Mouse (Mus musculus): ENCODE data around the gene Gcc1. TPM values are rescaled to one million over a fixed set of nuclear protein-coding genes. Genes with fewer than 3 reads are reported as not detected.

Gene Gcc1
- total and polyA plus RNA-seq, 3 experiments = 5.2 to 11.2 (median 5.9) TPM

DNA sequence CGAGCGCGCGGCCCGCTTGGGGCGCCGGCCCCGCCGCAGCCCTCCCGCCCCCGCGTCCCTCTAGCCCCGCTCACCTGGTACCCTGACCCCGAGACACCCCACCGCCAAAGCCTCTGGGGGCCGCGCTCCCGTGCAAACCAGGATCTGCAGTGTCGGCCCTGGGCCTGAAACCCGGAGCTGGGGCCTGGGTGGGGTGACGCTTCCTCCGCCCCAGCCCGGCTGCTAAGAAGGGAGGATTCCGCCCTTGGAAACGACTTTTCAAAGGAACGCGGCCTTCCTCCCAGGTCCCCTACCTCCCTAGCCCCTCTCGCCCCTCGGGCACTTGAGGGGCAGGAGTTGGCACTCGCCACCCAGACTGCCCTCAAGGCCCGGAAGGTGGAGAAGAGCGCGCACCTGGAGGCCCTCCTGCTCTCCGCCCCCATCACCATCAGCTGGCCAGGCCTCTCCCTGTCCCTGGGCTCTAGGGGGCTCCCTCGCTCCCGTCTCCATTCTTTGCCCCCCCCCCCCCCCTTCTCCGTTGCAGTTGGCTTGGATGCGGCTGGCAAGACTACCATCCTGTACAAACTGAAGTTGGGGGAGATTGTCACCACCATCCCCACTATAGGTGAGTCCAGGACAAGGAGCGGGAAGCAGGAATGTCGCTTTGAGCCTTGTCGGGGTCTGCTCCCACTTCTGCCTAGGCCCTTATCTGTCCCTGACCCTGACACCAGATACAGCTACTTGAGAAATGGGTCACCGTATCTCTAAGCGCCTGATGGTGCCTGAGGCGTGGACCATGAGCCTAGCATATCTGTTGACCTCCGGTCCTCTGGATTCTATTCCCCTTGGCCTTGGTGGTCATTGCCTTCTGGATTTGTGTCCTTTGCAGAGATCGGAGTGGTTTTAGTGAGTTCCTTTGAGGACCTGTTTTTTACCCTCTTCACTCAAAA is 4.2 kb downstream of the Gcc1 start:
- peaks cover 52% of the 10 kb centered on the region for H3K36me3 ChIP-seq (replicated peaks)
- DNase-seq (ENCODE audit: low spot score) (peak; percentile 68), ATAC-seq (ENCODE audit: extremely low read depth, insufficient number of reproducible peaks, low FRiP score, poor library complexity, severe bottlenecking) (no peak)
- TF ChIP-seq CTCF (IDR thresholded peaks at IDR 0.05; ENCODE audit: low read depth, low read length) = no peak
- TF ChIP-seq TAL1 (conservative IDR thresholded peaks at IDR 0.05; ENCODE audit: low read depth, low read length) = peak; percentile 23; the same call in 1 of the 2 replicates
- H3K4me3 ChIP-seq (ENCODE audit: low read depth, low read length) = peak overlapping the region; percentile 89
- peaks cover 48% of the 10 kb centered on the region for H3K4me1 ChIP-seq (ENCODE audit: insufficient read depth, low read depth, low read length)
- no peaks in the 10 kb centered on the region for H3K27me3 ChIP-seq (ENCODE audit: insufficient read depth, low read length)
- H3K9me3 ChIP-seq (replicated peaks) = no peaks in the 10 kb centered on the region

DNA sequence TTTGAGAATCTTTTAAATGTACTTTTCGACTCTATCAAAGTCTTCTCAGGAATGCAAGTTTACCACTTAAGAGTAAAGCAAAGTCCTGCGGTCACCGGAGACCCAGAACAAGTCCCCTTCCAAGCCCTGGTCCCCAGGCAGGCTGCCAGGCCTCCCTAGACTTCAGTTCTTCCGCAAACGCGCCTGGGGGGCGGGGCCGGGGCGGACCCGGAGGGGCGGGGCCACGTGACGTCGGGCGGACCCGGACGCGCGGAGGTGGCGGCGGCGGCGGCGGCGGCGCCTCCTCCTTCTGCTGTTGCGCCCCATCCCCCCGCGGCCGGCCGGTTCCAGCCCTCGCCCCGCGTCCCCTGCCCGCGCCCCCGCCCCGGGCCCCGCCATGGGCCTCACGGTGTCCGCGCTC is 4.9 kb downstream of the Gcc1 start, which contains the start of gene Arf5:
Gene Arf5, plus strand, starts transcription at position 248 of the 400 bp plus-strand sequence.
- H3K4me1 ChIP-seq (ENCODE audit: insufficient read depth, low read depth, low read length) = peaks cover 48% of the 10 kb centered on the region
- H3K27me3 ChIP-seq (ENCODE audit: insufficient read depth, low read length) = no peaks in the 10 kb centered on the region
- DNase-seq (ENCODE audit: low spot score) = peak; percentile 91
- H3K9me3 ChIP-seq (replicated peaks) = no peaks in the 10 kb centered on the region
- peaks cover 59% of the 10 kb centered on the region for H3K36me3 ChIP-seq (replicated peaks)
- 0 out of 2 replicates have a peak, but pooled peaks have one; percentile 10 for ATAC-seq (ENCODE audit: extremely low read depth, insufficient number of reproducible peaks, low FRiP score, poor library complexity, severe bottlenecking)
- peak within 1 kb of the TSS; percentile 95 for H3K4me3 ChIP-seq (ENCODE audit: low read depth, low read length)
- TF ChIP-seq GATA2 (IDR thresholded peaks at IDR 0.05; ENCODE audit: borderline replicate concordance, low read depth, low read length) = no peak
- TF ChIP-seq TAL1 (conservative IDR thresholded peaks at IDR 0.05; ENCODE audit: low read depth, low read length) = no peak
- no peak for TF ChIP-seq POLR2AphosphoS5 (IDR thresholded peaks at IDR 0.05; ENCODE audit: insufficient replicate concordance, low read depth, low read length)
- TF ChIP-seq CTCF (IDR thresholded peaks at IDR 0.05; ENCODE audit: low read depth, low read length) = no peak
- TF ChIP-seq GATA1 (IDR thresholded peaks at IDR 0.05; ENCODE audit: borderline replicate concordance, low read length) = no peak

DNA sequence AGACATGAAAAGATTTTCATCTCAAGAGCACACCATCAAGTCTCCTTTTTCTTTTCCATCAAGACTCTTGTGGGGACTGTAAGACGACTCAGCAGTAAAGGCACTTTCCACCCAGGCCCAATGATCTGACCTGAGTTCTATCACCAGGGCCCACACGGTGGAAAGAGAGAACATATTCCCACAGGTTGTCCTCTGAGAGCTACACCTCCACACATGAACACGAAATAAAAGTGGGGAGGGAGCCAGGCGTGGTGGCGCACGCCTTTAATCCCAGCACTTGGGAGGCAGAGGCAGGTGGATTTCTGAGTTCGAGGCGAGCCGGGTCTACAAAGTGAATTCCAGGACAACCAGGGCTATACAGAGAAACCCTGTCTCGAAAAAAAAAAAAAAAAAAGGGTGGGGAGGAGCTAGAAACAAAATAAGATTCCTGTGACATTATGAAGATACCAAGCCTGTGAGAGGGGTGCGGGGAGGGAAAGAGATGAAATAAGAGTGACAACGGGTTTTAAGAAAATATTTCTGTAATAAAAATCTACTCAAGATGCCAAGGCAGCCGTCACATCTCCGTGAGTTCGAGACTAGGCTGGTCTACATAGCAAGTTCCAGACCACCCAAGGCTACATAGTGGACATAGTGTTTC is 5.4 kb downstream of the Gcc1 start:
- no peak for ATAC-seq (ENCODE audit: extremely low read depth, insufficient number of reproducible peaks, low FRiP score, poor library complexity, severe bottlenecking)
- Histone ChIP-seq H3K9me3 (replicated peaks) (no peaks in the 10 kb centered on the region), H3K27me3 (ENCODE audit: insufficient read depth, low read length) (no peaks in the 10 kb centered on the region), H3K4me1 (ENCODE audit: insufficient read depth, low read depth, low read length) (peaks cover 48% of the 10 kb centered on the region), H3K36me3 (replicated peaks) (peaks cover 63% of the 10 kb centered on the region), H3K4me3 (ENCODE audit: low read depth, low read length) (peak overlapping the region; percentile 89; the same call in 1 of the 2 replicates)
- no peak for TF ChIP-seq GATA1 (IDR thresholded peaks at IDR 0.05; ENCODE audit: borderline replicate concordance, low read length)
- TF ChIP-seq TAL1 (conservative IDR thresholded peaks at IDR 0.05; ENCODE audit: low read depth, low read length) = no peak
- TF ChIP-seq GATA2 (IDR thresholded peaks at IDR 0.05; ENCODE audit: borderline replicate concordance, low read depth, low read length) = no peak
- TF ChIP-seq CTCF (IDR thresholded peaks at IDR 0.05; ENCODE audit: low read depth, low read length) = no peak
- no peak for TF ChIP-seq POLR2AphosphoS5 (IDR thresholded peaks at IDR 0.05; ENCODE audit: insufficient replicate concordance, low read depth, low read length)
- DNase-seq (ENCODE audit: low spot score) = no peak

DNA sequence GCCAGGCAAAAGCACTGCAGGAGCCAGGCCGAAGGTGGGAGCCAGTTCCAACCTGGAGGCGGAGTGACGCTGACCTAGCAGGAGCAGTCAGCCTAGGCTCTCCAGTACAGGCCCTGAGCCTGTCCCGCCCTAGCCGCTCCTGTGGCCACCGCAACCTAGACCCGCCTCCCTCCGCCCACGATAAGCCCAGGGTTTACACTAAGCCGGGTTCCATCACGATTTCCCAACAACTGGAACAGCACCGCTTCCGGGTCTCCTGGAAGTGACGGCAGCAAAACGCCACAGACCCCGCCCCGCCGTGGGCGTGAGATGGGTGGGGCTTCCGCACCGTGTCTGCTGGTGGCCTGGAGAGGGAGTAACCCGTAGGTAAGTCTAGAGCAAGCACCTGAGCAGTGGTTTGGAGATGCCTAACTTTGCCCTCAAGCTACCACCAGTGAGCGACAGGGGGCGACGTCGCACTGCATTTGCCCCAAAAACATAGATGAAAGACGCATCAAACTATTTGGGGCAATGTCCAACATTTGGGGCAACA is 6.7 kb downstream of the Gcc1 start:
- H3K4me3 ChIP-seq (ENCODE audit: low read depth, low read length) = peak overlapping the region; percentile 95
- peaks cover 65% of the 10 kb centered on the region for H3K36me3 ChIP-seq (replicated peaks)
- DNase-seq (ENCODE audit: low spot score) (peak; percentile 81), ATAC-seq (ENCODE audit: extremely low read depth, insufficient number of reproducible peaks, low FRiP score, poor library complexity, severe bottlenecking) (peak; percentile 85)
- no peaks in the 10 kb centered on the region for H3K9me3 ChIP-seq (replicated peaks)
- TF ChIP-seq CTCF (IDR thresholded peaks at IDR 0.05; ENCODE audit: low read depth, low read length) (peak; percentile 47), POLR2AphosphoS5 (IDR thresholded peaks at IDR 0.05; ENCODE audit: insufficient replicate concordance, low read depth, low read length) (no peak)
- H3K4me1 ChIP-seq (ENCODE audit: insufficient read depth, low read depth, low read length) = peaks cover 48% of the 10 kb centered on the region
- no peaks in the 10 kb centered on the region for H3K27me3 ChIP-seq (ENCODE audit: insufficient read depth, low read length)

DNA sequence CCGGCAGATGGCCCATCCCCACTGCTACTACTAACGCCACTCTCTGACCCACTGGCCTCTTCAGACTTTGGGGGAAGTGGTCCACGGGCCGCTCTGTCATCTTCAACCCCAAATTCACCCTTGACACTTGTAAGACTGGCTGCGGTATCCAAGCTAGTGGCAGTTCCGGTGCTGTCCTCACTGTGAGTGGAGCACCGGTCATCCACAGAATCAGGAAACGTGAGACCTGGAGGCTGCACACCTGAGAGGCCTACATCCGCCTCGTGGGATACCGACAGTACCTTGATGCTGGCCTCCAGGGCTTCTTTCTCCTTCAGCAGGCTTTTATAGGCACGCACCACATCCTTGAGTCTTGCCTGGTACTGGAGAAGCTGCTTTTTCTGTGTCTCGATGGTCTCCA is 7.3 kb downstream of the Gcc1 start:
- Histone ChIP-seq H3K27me3 (ENCODE audit: insufficient read depth, low read length) (no peaks in the 10 kb centered on the region), H3K4me1 (ENCODE audit: insufficient read depth, low read depth, low read length) (peaks cover 48% of the 10 kb centered on the region), H3K36me3 (replicated peaks) (peaks cover 63% of the 10 kb centered on the region), H3K4me3 (ENCODE audit: low read depth, low read length) (peak overlapping the region; percentile 95), H3K9me3 (replicated peaks) (no peaks in the 10 kb centered on the region)
- DNase-seq (ENCODE audit: low spot score) (no peak), ATAC-seq (ENCODE audit: extremely low read depth, insufficient number of reproducible peaks, low FRiP score, poor library complexity, severe bottlenecking) (no peak)
- no peak for TF ChIP-seq GATA1 (IDR thresholded peaks at IDR 0.05; ENCODE audit: borderline replicate concordance, low read length)
- no peak for TF ChIP-seq TAL1 (conservative IDR thresholded peaks at IDR 0.05; ENCODE audit: low read depth, low read length)
- TF ChIP-seq CTCF (IDR thresholded peaks at IDR 0.05; ENCODE audit: low read depth, low read length) = no peak
- TF ChIP-seq POLR2AphosphoS5 (IDR thresholded peaks at IDR 0.05; ENCODE audit: insufficient replicate concordance, low read depth, low read length) = no peak
- TF ChIP-seq GATA2 (IDR thresholded peaks at IDR 0.05; ENCODE audit: borderline replicate concordance, low read depth, low read length) = no peak

DNA sequence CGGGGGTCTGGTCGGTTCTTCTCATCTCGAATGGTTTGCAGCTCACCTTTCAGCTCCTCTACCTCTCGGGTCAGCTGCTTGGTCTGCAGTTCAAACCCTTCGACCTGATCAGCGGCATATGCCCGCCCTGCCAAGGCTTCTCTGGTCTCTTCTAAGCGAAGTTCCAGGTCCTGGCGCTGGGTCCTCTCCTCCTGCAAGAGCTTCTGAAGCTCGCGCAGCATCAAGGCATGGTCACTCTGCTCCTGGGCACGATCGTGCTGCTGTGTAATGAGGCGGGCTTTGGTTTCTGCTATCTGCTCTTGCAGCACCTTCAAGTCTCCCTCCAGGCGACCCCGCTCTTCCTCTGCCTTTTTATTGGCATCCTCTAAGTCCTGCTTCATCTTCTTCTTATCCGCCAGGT is 7.8 kb downstream of the Gcc1 start:
- H3K9me3 ChIP-seq (replicated peaks) = no peaks in the 10 kb centered on the region
- DNase-seq (ENCODE audit: low spot score) (no peak), ATAC-seq (ENCODE audit: extremely low read depth, insufficient number of reproducible peaks, low FRiP score, poor library complexity, severe bottlenecking) (no peak)
- H3K4me3 ChIP-seq (ENCODE audit: low read depth, low read length) = peak overlapping the region; percentile 95; the same call in 1 of the 2 replicates
- no peaks in the 10 kb centered on the region for H3K27me3 ChIP-seq (ENCODE audit: insufficient read depth, low read length)
- peaks cover 63% of the 10 kb centered on the region for H3K36me3 ChIP-seq (replicated peaks)
- no peak for TF ChIP-seq TAL1 (conservative IDR thresholded peaks at IDR 0.05; ENCODE audit: low read depth, low read length)
- TF ChIP-seq POLR2AphosphoS5 (IDR thresholded peaks at IDR 0.05; ENCODE audit: insufficient replicate concordance, low read depth, low read length) = no peak
- no peak for TF ChIP-seq CTCF (IDR thresholded peaks at IDR 0.05; ENCODE audit: low read depth, low read length)
- TF ChIP-seq GATA2 (IDR thresholded peaks at IDR 0.05; ENCODE audit: borderline replicate concordance, low read depth, low read length) = no peak
- TF ChIP-seq GATA1 (IDR thresholded peaks at IDR 0.05; ENCODE audit: borderline replicate concordance, low read length) = no peak
- H3K4me1 ChIP-seq (ENCODE audit: insufficient read depth, low read depth, low read length) = peaks cover 45% of the 10 kb centered on the region

Data from G1E (cell line).